Mouse (Mus musculus) G1E-ER4 (cell line): ENCODE results near the gene Fance. TPM values are rescaled to one million over a fixed set of nuclear protein-coding genes. Genes with fewer than 3 reads are reported as not detected.

ENCODE experiments used
- GATA1 ChIP-seq: IDR thresholded peaks from one replicate; pipeline ENCODE4 v1.8.0; 2012; ENCODE audit warnings: low read length, inconsistent platforms
- polyA plus RNA-seq: library from polyadenylated mRNA; stranded (reverse); fragments of >175 nt; gene quantifications from 2 replicates; pipeline ENCODE4 v1.2.3, GENCODE M21; 2012

Gene Fance
- 119 and 121 TPM in 2 replicates for polyA plus RNA-seq

- no peak for TF ChIP-seq GATA1
Observed at GRCm38 (mm10) chr17:28313212-28313879, at the start of gene Fance. Gene Fance, plus strand, starts transcription at chr17:28313519.

GRCm38 (mm10) chr17:28267251-28267650 lies 46.1 kb upstream of the Fance start:
- TF ChIP-seq GATA1 = no peak

- TF ChIP-seq GATA1 = no peak
Observed at GRCm38 (mm10) chr17:28270165-28270564, 43.2 kb upstream of the Fance start.

GRCm38 (mm10) chr17:28271537-28272266 lies 41.6 kb upstream of the Fance start:
- TF ChIP-seq GATA1 = no peak

GRCm38 (mm10) chr17:28272281-28272680 lies 41.0 kb upstream of the Fance start:
- no peak for TF ChIP-seq GATA1

- no peak for TF ChIP-seq GATA1
Observed at GRCm38 (mm10) chr17:28272837-28273236, 40.5 kb upstream of the Fance start.

- no peak for TF ChIP-seq GATA1
Observed at GRCm38 (mm10) chr17:28274739-28275138, 38.6 kb upstream of the Fance start.

GRCm38 (mm10) chr17:28277226-28277625 lies 36.1 kb upstream of the Fance start:
- no peak for TF ChIP-seq GATA1

- no peak for TF ChIP-seq GATA1
Observed at GRCm38 (mm10) chr17:28277721-28278120, 35.6 kb upstream of the Fance start.

- TF ChIP-seq GATA1 = no peak
Observed at GRCm38 (mm10) chr17:28278156-28278555, 35.2 kb upstream of the Fance start.

- no peak for TF ChIP-seq GATA1
Observed at GRCm38 (mm10) chr17:28279236-28279635, 34.1 kb upstream of the Fance start.

- TF ChIP-seq GATA1 = no peak
Observed at GRCm38 (mm10) chr17:28279780-28280422, 33.4 kb upstream of the Fance start.

GRCm38 (mm10) chr17:28280423-28280800 lies 32.9 kb upstream of the Fance start:
- no peak for TF ChIP-seq GATA1

- TF ChIP-seq GATA1 = no peak
Observed at GRCm38 (mm10) chr17:28280831-28281377, 32.4 kb upstream of the Fance start.

- no peak for TF ChIP-seq GATA1
Observed at GRCm38 (mm10) chr17:28281866-28282441, 31.4 kb upstream of the Fance start.

- no peak for TF ChIP-seq GATA1
Observed at GRCm38 (mm10) chr17:28283199-28283598, 30.1 kb upstream of the Fance start.
